Mouse (Mus musculus) bone marrow macrophage, adult 2 months (primary cell): ENCODE measurements around the gene Ces4a.

Experiments
- CTCF ChIP-seq: IDR thresholded peaks from 2 replicates; pipeline ENCODE4 v1.5.1; 2012; ENCODE audit warnings: low read depth, mild to moderate bottlenecking, low read length, moderate library complexity
- POLR2A ChIP-seq: IDR thresholded peaks from 2 replicates; pipeline ENCODE4 v1.6.1; 2012; ENCODE audit warnings: mild to moderate bottlenecking, low read depth, low read length, borderline replicate concordance

DNA sequence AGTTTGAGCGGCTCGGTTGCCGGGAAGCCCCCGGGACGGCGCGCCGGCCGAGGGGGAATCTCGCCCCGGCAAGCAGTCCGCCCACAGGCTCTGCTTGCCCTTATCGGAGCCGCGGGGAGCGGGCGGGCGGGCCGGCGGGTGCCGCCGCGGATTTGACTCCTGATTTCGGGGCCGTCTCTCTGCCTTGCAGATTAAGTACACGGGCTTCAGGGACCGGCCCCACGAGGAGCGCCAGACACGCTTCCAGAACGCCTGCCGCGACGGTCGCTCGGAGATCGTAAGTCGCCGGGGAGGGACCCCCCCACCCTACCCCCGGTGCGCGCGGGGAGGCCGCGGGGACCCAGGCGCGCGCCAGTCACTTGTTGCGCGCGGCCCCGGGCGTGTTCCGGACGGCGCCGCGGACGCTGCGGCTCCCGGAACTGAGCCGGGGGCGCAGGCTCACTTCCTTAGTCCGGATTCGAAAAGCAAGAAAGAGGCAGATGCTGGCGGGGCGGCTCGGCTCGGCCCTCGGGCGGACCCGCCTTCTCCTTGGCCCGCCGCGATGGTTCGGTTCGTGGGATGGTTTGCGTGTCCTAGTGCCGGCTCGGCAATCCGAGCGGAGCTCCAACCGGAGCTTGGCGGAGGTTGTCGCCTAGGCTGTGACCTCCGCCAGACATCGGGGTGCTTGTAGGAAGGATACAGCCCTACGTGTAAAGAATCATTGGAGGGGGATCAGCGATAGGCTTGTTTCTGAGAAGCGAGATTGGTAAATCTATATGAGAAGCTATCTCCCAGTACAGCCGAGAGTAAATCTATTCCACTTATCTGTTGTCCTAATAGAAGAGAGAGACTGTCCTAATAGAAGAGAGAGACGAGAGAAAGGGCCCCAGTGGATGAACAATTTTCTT is 39.8 kb downstream of the Ces4a start:
- TF ChIP-seq CTCF = no peak
- no peak for TF ChIP-seq POLR2A
